Mouse (Mus musculus): ENCODE results near the gene Lyzl4.

GRCm38 (mm10) chr9:121671300-121671699 is 29.4 kb upstream of the Lyzl4 start:
- no peak for TF ChIP-seq POLR2A (IDR thresholded peaks at IDR 0.05; ENCODE audit: extremely low read depth, insufficient read depth, low read length)
- peak; percentile 64 for TF ChIP-seq CTCF (IDR thresholded peaks at IDR 0.05; ENCODE audit: low read depth, low read length)
